Mouse (Mus musculus) lung, adult 2 months (tissue): ENCODE results near the gene Tmem108.

Experiments
- CTCF ChIP-seq: fragments of 200-500 bp; IDR thresholded peaks from 2 replicates; pipeline ENCODE4 v1.5.1; 2011; ENCODE audit warnings: mild to moderate bottlenecking, low read length, control low read depth; ENCODE audit not compliant: insufficient read depth
- POLR2A ChIP-seq: fragments of 200-500 bp; IDR thresholded peaks from 2 replicates; pipeline ENCODE4 v1.6.1; 2011; ENCODE audit warnings: low read depth, mild to moderate bottlenecking, control low read depth, low read length, borderline replicate concordance; ENCODE audit errors: extremely low read depth

DNA sequence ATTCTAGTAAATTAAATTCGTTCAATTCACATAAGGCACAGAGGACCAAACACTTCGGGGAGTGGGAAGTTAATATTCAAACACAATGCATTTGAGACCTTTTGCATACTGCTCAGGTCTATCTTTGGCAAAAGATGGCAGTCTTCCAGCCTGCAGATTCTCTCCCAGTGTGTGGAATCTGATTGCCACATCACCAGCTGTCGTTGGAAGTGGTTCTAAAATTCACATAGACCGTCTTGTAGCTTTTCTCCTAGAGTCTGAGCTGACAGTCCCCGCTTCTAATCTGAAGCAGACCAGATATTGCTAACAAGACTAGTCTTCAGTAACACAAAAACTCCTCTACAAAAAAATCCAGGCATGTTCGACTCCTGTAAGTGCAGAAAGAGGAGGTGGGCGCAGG, 203.4 kb downstream of the Tmem108 start:
- TF ChIP-seq POLR2A: no peak
- no peak for TF ChIP-seq CTCF
